Mouse (Mus musculus) liver (tissue): ENCODE data around the gene D8Ertd738e.

Experiments used
- DNase-seq: peaks from one replicate; pipeline ENCODE4 v3.0.0-alpha.2; 2020; ENCODE audit warnings: mixed read lengths

The D8Ertd738e gene

DNA sequence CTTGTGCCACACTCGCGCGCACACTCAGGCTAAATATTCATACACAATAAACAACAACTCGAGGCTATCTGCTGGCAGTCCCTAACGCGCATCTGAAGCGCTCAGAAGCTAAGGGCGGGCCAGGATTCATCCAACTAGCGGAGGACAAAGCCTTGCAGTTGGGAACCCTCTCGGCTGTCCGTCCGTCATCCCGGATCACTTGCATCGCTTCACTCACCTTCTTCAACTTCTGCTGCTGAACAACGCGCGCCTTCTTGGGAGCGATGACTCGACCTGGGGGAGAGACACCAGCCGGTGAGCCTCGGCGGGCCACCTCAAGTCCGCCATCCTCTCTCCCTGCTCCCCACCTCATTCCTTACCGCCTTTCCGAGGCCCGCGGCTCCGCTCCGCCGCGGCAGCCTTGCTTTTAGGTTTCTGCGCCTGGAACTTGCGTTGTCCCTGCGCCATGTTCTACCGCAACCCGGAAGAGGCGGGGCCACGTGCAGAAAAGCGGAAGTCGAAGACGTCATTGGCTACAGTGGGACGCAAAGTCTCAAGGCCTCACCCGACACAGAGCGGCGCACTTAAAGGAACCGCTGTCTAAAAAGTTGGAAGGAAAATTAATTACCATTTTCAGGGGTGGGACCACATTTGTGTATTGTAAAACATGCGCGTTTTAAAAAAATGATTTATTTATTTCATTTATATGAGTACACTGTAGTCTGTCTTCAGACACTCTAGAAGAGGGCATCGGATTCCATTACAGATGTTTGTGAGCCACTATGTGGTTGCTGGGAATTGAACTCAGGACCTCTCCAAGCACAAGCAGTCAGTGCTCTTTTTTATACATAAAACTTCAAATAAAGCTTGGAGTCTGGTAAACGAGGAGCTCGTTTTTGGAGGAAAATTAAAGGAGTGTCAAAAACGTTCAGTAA lies at the start of gene D8Ertd738e:
D8Ertd738e (minus strand) TSS at position 463 of the 914 bp plus-strand sequence.
- DNase-seq = peak; percentile 90

DNA sequence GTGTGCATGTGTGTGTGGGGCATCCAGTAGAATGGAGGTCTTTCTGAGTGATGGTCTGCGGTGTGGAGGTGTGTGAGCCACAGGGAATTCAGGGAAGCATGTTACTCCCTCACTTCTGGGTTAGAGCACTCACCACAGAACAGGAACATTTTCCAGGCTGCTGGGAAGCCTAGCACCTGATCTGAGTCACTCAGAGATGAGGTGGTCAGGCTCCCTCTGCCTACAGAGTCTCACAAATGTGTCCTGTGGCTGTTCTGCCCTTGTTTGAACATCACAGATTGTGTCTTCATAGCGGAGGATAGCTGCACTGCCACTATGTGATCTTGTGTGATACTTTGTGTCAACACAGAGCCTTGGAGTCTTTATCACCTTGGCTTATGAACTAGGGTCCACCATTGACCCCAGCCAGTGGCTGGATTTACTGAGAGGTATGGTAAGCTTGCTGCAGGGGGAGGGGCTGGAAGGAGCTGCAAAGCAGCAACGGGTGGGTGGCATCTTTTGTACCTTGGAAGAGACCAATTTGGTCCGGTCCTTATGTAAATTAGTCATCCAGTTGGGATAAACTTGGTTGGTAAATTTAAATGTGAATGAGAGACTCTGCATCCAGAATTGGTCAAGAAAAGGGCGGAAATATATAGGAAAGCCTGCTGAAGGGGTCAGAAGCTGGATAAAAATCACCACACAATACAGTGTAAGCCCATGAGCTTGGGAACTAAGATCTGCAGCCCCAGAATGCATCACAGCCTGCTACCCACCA lies 47.7 kb upstream of the D8Ertd738e start:
- DNase-seq = no peak

DNA sequence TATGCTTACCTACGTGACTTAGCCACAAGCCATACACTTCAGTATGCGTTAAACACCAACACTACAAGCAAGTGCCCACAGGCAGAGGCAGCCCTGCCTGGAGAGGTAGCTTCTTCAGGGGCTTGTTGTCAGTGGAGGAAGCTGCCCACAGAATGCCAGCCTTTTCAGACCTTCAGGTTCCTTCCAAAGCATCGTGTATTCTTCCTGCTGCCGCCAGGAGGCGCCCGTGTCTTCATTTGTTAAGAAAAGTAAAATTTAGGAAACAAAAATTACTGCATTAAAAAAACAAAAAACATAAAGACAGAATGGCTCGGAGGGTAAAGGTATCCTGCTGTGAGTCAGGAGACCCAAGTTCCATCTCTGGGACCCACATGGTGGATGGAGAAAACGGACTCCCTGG lies 42.2 kb upstream of the D8Ertd738e start:
- peak; percentile 61 for DNase-seq

DNA sequence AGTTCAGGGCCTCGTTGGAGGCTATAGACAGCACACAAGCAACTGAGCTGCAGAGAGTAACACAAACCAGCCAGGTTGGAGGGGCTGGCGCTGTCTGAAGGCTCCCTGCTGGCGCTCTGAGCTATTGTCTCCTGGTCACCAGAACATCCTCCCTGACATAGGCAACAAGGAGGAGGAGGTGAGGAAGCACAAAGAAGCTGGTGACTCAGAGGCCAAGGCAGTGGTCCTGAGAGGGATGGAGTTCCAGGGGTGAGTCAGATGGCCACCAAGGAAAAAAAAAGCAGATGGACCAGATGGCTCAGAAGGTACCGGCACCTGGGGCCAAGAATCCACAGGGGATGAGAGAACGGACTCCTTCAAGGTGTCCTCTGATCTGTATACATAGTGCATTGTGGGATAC lies 41.6 kb upstream of the D8Ertd738e start:
- no peak for DNase-seq

DNA sequence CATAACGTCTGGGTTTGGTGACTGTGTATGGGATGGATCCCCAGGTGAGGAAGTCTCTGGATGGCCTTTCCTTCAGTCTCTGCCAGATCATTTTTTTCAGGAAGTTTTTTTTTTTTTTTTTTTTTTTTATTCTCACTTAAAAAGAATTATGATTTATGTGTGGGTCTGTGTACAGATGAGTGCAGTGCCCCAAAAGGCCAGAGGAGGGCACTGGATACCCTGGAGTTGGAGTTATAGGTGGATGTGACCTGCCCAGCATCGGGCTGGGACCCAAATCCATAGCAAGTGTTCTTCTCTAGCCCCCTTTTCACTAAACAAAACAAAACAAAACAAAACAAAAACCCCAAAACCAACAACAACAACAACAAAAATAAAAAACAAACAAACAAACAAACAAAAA lies 39.4 kb upstream of the D8Ertd738e start:
- DNase-seq = no peak

DNA sequence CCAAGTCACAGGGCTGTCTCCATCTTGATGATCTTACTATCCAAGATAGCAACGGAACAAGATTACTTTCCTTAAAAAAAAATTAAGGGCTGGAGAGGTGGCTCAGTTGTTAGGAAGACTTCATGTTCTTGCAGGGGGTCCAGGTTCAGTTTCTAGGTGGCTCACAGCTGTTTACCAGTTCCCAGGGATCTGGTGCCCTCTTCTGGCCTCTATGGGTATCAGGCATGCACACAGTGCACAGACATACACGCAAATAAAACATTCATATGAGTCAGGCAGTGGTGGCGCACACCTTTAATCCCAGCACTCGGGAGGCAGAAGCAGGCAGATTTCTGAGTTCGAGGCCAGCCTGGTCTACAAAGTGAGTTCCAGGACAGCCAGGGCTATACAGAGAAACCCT lies 36.1 kb upstream of the D8Ertd738e start:
- peak; percentile 45 for DNase-seq

DNA sequence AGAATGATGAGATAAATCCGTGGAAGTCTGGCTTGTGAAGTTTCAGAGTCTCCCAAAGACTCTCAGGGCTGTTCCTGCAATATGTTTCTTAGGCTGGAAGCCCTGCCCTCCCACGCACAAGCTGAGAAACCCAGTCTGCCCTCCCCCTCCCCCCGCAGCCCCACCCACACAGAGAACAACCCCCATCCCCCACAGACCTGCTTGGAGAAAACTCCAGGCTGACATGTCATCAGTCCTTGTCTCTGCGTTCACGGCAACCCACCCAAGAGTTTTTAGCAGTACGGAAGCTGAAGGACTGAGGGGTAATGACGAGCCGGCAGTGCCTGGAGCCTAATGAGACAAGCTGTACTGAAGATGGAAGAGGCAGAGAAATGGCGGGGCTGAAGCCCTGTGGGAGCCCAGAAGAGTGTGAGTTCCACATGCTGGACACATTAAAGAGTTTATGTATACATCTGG lies 35.1 kb upstream of the D8Ertd738e start:
- DNase-seq = peak; percentile 38

DNA sequence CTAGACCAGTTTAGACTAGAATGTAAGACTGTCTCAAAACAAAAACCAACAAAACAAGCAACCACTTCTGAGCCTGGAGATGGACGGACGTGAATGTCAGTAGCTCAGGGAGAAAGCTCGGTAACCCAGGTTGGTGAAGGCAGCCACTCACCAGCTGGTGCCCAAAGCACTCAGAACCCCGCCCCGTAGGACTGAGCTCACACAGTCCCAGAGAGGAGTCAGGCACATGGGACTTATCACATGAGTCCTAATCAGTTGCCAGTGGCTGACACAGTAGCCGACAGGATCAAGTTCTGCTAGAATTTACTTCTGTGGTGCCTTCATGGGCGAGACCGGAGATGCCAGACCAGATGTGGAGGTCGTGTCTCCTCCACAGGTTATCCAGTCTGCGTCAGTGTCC lies 31.3 kb upstream of the D8Ertd738e start:
- DNase-seq = no peak

DNA sequence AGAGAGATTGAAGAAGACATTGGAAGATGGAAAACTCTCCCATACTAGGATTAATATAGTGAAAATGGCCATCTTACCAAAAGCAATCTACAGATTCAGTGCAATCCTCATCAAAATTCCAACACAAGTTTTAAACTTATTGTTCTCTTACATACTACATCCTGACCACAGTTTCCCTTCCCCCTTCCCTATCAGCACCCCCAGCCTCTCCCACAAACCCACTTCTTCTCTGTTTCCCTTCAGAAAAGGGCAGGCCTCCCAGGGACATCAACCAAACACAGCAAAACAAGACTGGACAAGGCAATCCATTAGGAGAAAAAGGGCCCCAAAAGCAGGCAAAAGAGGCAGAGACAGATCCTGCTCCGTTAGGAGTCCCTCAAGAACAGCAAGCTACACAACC lies 26.9 kb upstream of the D8Ertd738e start:
- DNase-seq = no peak

DNA sequence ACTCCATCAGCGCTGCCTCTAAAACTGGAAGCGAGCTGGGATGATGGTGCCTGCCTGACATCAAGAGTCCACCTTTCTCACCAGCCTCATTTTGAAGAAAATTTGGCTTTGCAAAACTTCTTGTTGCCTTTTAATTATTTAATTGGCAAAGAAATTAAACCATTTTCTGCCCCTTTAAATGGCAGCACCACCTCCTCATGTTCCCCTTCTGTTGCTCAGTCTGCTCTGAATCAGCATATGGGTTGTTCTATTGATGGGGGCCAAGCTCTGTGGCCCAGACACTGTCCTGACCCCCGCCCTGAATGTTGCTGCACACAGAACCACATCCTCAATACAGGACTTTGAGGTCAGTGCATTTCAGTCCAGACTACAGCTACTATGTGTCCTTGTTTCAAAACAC lies 24.4 kb upstream of the D8Ertd738e start:
- DNase-seq = no peak

DNA sequence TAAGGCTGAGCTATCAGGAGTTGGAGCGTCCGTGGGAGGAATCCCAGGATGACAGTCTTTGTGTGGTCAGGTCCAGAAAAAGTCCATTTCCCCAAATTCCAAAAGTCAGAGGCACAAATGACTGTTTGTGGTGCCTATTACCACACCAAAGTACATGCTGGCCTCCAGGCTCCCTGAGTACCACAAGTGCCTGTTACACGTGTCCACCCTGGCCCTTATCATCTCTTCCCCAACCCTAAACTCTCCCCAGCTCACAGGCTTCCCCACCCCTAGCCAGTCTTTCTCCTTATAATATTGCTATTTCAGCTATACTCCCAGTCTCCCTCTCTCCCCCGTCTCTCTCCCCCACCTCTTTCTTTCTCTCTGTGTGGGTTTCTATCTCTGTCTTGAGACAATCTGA lies 22.8 kb upstream of the D8Ertd738e start:
- DNase-seq = no peak

DNA sequence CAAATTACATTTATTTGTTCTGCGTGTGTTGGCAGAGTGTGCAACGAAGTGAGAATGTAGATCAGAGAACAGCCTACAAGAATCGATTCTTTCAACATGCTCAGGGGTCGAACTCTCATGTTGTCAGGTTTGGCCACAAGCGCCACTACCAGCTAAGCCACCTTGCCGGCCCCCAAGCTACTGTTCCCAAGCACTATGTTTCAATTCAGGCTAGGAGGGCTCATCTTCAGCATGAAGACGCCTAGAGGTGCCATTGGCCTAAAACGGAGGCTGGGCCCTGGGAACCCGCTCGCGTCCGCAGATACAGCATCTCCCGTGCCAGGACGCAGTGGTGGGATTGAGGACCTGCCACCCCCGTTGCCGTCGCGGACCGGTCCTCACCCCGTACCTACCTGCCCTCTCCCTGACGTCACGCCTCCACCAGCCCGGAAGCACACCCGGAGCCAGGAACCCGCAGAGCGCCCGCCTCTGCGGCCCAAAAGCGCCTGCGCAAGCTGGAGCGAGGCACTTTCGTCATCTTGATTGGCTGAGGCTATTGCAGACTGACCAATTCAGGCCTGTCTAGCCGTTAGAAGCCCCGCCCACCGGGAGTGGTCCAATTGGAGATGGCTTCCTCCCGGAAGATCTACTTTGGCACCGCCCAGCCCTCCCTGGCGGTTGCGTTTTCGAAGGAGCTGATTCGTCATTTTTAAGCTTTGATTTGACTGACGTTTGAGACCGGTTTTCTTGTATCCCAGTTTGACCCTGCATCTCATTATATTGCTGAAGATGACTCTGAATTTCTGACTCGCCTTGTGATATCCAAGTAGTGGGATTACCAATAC lies 20.6 kb upstream of the D8Ertd738e start, which contains the start of gene Ccdc130:
Ccdc130 (minus strand) TSS at position 431 of the 824 bp plus-strand sequence.
- DNase-seq = peak; percentile 100

DNA sequence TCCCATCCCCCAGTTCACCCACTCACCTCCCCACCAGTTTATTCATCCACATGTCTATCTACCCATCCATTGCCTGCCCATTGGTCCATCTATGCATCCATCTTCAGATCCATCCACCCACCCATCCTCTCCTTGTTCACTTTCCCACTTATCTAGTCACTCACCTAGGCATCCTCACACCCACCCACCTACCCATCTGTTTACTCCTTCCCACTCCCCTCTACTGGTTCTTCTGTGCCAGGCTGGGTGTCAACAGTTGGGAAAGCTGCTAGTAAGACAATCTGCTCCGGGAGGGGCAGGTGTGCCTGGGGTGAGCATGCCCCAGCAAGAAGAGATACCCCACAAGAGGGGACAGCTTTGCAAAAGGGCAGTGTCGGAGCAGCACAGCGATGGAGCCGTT lies 11.6 kb upstream of the D8Ertd738e start:
- DNase-seq = no peak

DNA sequence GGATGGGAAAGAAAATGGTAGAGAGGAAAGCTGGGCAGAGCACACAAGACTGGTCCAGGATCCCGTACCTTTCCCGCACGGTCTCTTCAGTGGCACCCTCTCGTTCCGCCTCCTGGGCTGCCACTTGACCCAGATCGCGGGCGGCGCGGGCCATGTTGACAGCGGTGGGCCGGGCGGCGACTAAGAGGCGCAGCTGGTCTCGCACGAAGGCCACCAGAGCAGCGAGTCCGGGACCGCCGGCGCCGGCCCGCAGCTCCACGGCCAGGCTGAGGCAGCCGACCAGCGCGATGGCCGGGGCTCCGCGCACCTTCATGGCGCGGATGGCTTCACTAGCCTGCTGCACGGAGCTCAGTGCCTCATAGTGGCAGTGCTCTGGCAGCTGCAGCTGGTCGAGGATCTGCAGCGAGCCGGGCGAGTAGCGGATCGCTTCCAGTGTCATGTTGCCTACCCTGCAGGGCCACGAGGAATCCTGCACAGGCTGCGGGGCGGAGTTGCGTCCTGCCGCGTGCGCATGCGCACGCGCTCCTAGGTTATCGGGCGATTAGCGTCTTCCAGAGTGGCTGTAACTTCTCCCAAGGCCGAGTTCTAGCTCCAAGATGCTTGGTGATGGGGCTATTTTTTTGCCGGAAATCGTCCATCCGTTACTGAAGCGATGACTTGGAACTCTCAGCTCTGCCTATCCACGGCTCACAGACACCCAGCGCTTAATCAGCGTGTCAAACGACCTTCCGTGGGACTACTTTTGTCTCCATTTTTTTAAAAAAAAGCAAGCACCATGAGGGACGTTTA lies 7.5 kb upstream of the D8Ertd738e start, which contains the start of gene Mri1:
Mri1 (minus strand) TSS at position 505 of the 789 bp plus-strand sequence.
- DNase-seq = peak; percentile 94

DNA sequence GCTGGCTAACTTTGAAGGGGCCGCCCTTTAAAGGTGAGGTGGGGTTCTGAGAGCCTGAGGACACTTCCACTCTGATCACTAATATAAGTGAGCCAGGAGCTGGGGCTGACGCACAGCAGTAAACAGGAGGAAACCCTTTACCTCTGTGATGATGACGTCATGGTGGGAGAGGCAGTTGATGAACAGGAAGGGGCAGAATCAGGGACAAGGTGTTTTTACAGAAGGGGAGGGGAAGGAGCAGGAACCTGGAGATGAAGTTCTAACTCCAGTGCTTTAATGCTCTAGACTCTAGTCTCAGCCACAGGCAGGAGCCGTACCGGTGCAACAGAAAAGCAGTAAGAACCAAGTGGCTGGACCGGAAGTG lies 6.9 kb upstream of the D8Ertd738e start:
- DNase-seq = peak; percentile 37

DNA sequence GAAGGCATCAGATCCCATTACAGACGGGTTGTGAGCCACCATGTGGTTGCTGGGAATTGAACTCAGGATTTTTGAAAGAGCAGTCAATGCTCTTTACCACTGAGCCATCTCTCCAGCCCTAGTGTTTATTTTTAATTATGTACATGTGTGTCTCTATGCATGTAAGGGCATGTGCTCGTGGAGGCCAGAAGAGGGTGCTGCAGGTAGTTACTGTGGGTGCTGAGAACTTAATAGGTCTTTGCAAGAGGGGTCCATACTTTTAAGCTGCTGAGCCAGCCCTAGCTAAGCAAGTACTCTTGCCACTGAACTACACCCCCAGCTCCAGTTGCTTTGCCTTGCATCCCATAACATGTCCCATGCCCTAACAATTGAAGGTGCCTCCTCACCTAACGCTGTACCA lies 6.3 kb upstream of the D8Ertd738e start:
- DNase-seq = no peak

DNA sequence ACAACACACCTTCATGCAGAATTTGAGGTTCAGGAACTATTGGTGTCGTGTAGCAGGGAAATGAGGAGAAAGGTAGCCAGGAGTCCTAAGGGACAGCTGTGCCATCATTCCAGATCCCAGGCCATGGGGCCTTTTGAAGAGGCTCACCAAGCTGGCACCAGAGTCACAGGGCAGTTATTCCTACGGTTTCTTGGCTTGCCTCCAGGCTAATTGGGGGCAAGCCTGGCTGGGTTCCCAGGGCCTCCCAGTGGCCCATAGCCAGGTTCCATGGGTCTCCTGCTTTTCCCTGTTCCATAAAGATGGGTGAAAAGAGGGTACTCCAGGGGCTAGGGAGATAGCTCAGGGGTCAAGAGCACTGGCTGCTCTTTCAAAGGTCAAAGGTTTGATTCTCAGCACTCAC lies 7.7 kb downstream of the D8Ertd738e start:
- no peak for DNase-seq

DNA sequence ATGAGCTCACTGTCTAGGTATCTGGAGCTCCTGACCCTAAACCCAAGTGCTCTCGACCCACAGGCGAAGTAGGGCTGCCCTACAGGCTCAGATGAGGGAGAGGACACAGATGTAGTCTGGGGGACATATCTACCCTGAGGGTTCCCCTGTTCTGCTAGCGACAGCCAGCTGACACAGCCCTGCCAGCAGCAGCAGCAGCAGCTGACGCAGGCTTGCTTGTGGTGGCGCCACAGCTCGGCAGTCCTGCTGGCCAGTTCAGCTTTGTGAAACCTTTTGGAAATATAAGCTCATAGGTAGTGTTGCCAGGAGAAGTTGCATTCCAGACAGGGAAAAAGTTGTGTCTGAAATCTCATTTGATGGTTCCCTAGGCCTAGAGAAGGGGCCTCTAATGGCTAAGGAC lies 8.4 kb downstream of the D8Ertd738e start:
- DNase-seq = no peak

DNA sequence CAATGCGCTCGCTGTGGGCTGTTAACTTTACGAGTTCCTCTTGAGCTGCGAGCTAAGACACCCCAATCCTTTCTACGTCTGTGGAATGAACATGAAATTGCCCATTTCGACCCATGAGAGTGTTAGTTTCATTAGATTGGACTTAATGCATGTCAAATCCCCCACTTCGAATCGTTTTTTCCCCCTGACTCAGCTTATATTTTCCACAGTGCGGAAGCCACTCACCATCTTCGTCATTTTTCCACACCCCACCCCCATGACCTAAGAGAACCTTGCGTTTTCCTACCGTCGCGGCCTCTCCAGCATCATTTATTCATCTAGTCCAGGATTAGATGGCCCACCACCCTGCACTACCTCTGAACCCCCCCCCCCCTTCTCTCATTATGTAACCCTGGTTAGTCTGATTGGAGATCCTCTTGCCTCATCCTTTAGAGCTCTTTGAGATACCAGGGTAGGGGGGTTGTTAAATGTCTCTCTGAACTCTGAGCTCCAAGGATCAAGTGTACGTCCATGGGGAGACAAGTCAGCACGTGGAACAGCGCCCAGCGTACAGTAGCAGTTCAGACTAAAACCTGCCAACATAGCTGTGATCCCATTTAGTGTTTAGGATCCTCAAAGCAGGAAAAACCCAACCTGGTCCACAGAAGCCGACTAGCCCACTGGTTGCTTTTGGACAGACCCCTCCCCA lies 11.8 kb downstream of the D8Ertd738e start:
- DNase-seq = no peak

DNA sequence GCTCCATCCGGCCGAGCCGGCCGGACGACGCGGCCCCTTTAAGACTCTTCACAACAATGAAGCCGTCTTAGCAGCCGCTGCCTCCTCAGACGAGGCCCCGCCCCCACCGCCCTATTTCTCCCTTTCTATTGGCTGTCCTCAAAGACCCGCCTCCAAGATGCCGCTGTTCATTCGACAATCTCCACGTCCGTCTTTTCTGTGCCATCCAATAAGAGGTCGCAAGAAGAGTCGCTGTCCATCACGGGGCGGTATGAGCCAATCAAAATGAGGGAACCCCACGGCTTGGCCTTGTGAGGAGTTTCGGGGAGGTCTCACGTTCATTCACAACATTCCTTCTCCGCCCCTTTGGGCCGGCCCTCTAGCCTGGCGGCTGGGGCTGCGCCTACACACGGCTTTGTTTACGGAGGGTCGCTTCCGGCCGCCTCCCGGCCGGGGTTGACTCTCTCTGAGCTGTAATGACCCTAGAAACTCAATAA lies 12.5 kb downstream of the D8Ertd738e start, which contains the start of gene Zswim4:
Zswim4 (minus strand) TSS at position 58 of the 476 bp plus-strand sequence.
- DNase-seq = peak; percentile 97

DNA sequence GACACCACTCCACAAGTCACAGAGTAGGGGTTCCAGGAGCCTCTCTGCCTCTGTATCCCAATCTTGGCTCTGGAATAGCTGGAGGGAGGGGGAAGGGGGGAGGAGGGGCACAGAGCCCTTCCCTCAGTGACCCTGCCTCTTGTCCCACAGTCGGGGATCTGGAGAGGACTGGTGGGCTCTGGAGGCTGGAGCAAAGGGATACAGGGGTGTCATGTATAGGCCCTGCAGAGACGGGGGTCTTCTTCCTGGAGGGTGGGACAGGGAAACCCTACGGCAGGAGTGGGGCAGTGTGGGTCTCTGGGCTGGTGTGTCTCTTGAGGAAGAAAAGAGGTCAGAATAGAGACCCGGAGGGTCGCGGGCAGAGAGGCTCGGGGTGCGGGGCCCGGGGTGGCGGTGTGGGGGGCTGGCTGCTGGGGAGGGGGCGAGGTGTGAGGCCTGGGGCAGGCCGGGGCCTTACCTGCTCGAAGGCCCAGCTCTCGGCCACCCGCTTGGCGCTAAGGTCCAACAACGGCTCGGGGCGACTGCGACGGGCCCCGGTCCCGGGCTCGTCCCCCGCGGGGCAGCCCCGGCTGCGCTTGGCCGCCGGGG lies 13.0 kb downstream of the D8Ertd738e start:
- DNase-seq = no peak
